Mouse (Mus musculus) hindbrain, postnatal 0 days (tissue): ENCODE measurements at regions not wholly inside any gene's neighbourhood (a gene's known extent, or its start where the extent isn't known, plus 50 kb on each side); places are given as distances from the start of the nearest gene placed in this dataset.

ENCODE experiments used
- ATAC-seq: fragments of 200-750 bp; cut with Nextera tagmentation; 2 replicates; pipeline ENCODE4 v1.8.0; 2017; ENCODE audit warnings: mild to moderate bottlenecking, moderate TSS enrichment, moderate library complexity
- DNase-seq: peaks from one replicate; pipeline ENCODE4 v3.0.0-alpha.2; 2015; ENCODE audit warnings: low spot score
- H3K27ac ChIP-seq: fragments of 300-500 bp; sonication (generic); 2 replicates; pipeline ENCODE4 v1.5.1; 2014; ENCODE audit warnings: mild to moderate bottlenecking
- H3K27me3 ChIP-seq: fragments of 300-500 bp; sonication (generic); 2 replicates; pipeline ENCODE4 v1.6.1; 2014; ENCODE audit warnings: low read length, mixed read lengths; ENCODE audit not compliant: insufficient read depth
- H3K36me3 ChIP-seq: fragments of 300-500 bp; sonication (generic); 2 replicates; pipeline ENCODE4 v1.6.1; 2014; ENCODE audit warnings: low read length, mixed read lengths; ENCODE audit not compliant: insufficient read depth
- H3K4me1 ChIP-seq: fragments of 300-500 bp; sonication (generic); 2 replicates; pipeline ENCODE4 v1.6.1; 2014; ENCODE audit warnings: antibody characterized with exemption, low read length, mixed read lengths; ENCODE audit not compliant: insufficient read depth
- H3K4me2 ChIP-seq: fragments of 300-500 bp; sonication (generic); 2 replicates; pipeline ENCODE4 v1.6.1; 2014; ENCODE audit warnings: low read depth, mild to moderate bottlenecking, low read length, moderate library complexity, mixed read lengths
- H3K4me3 ChIP-seq: fragments of 300-500 bp; sonication (generic); 2 replicates; pipeline ENCODE4 v1.5.1; 2014; ENCODE audit warnings: low read length
- H3K9ac ChIP-seq: fragments of 300-500 bp; sonication (generic); replicated peaks from 2 replicates; pipeline ENCODE4 v1.6.1; 2014; ENCODE audit warnings: mild to moderate bottlenecking, low read length, moderate library complexity, mixed read lengths
- H3K9me3 ChIP-seq: fragments of 300-500 bp; sonication (generic); 2 replicates; pipeline ENCODE4 v1.6.1; 2016; ENCODE audit warnings: low read length, mixed read lengths
- CTCF ChIP-seq: IDR thresholded peaks from 2 replicates; pipeline ENCODE4 v1.5.1; 2016; ENCODE audit warnings: antibody characterized with exemption, control low read depth, low read depth
- WGBS: fragments of 180-500 bp; shearing (Covaris S2); extraction: QIAGEN DNeasy Blood & Tissue Kit; methylation state at CpG from one replicate; pipeline ENCODE4 v1.1.7; 2014; 5-methylcytosine and 5-hydroxymethylcytosine counted together

- Histone ChIP-seq H3K9me3 (no peaks in the 10 kb centered on the region), H3K27ac (no peak overlapping the region), H3K36me3 (no peaks in the 10 kb centered on the region), H3K4me1 (no peaks in the 10 kb centered on the region), H3K9ac (no peak overlapping the region), H3K27me3 (no peaks in the 10 kb centered on the region), H3K4me2 (no peak overlapping the region), H3K4me3 (no peak overlapping the region)
- DNase-seq (no peak), ATAC-seq (no peak)
- WGBS = 63% methylated on average over 6 of the region's 6 CpGs
- TF ChIP-seq CTCF = no peak
Observed at GRCm38 (mm10) chr14:36756056-36756455, 212.5 kb downstream of the Ccser2 start.

- Histone ChIP-seq H3K9me3 (no peaks in the 10 kb centered on the region), H3K4me2 (no peak overlapping the region), H3K9ac (no peak overlapping the region), H3K27me3 (no peaks in the 10 kb centered on the region), H3K4me1 (no peaks in the 10 kb centered on the region), H3K27ac (no peak overlapping the region), H3K4me3 (no peak overlapping the region), H3K36me3 (no peaks in the 10 kb centered on the region)
- no peak for ATAC-seq
- WGBS = 70% methylated on average over 6 of the region's 6 CpGs
- no peak for TF ChIP-seq CTCF
- peak; percentile 18 for DNase-seq
Observed at GRCm38 (mm10) chr14:36748130-36748883, 220.3 kb downstream of the Ccser2 start.

- no peak for TF ChIP-seq CTCF
Observed at GRCm38 (mm10) chr14:36731095-36731494, 237.5 kb downstream of the Ccser2 start.

GRCm38 (mm10) chr14:36726092-36726491 is 242.5 kb downstream of the Ccser2 start:
- Histone ChIP-seq H3K4me2 (no peak overlapping the region), H3K36me3 (no peaks in the 10 kb centered on the region), H3K9me3 (no peaks in the 10 kb centered on the region), H3K4me1 (no peaks in the 10 kb centered on the region), H3K4me3 (no peak overlapping the region), H3K27ac (no peak overlapping the region), H3K9ac (no peak overlapping the region), H3K27me3 (no peaks in the 10 kb centered on the region)
- 79% methylated on average over 6 of the region's 6 CpGs for WGBS
- no peak for DNase-seq
- TF ChIP-seq CTCF = no peak
- ATAC-seq = no peak

More at GRCm38 (mm10) chr14:36731095-36731494, 237.5 kb downstream of the Ccser2 start:
- 74% methylated on average over 8 of the region's 8 CpGs for WGBS
- H3K9ac ChIP-seq = no peak overlapping the region
- H3K36me3 ChIP-seq = no peaks in the 10 kb centered on the region
- ATAC-seq (no peak), DNase-seq (no peak)
- no peaks in the 10 kb centered on the region for H3K9me3 ChIP-seq
- no peak overlapping the region for H3K4me2 ChIP-seq
- no peaks in the 10 kb centered on the region for H3K27me3 ChIP-seq
- H3K27ac ChIP-seq = no peak overlapping the region
- no peak overlapping the region for H3K4me3 ChIP-seq
- no peaks in the 10 kb centered on the region for H3K4me1 ChIP-seq

- H3K27me3 ChIP-seq = no peaks in the 10 kb centered on the region
- no peak for ATAC-seq
- H3K4me3 ChIP-seq = no peak overlapping the region
- TF ChIP-seq CTCF = no peak
- no peak overlapping the region for H3K27ac ChIP-seq
- H3K9ac ChIP-seq = no peak overlapping the region
- no peak overlapping the region for H3K4me2 ChIP-seq
- no peaks in the 10 kb centered on the region for H3K36me3 ChIP-seq
- no peaks in the 10 kb centered on the region for H3K4me1 ChIP-seq
- no peak for DNase-seq
- 74% methylated on average over 2 of the region's 2 CpGs for WGBS
- H3K9me3 ChIP-seq = no peaks in the 10 kb centered on the region
Observed at GRCm38 (mm10) chr14:36715684-36716083, 252.9 kb downstream of the Ccser2 start.

GRCm38 (mm10) chr14:36696993-36697392 is 271.6 kb downstream of the Ccser2 start:
- H3K27me3 ChIP-seq = no peaks in the 10 kb centered on the region
- H3K36me3 ChIP-seq = no peaks in the 10 kb centered on the region
- H3K4me2 ChIP-seq = no peak overlapping the region
- ATAC-seq (no peak), DNase-seq (no peak)
- no peak overlapping the region for H3K4me3 ChIP-seq
- H3K9me3 ChIP-seq = no peaks in the 10 kb centered on the region
- TF ChIP-seq CTCF = no peak
- no peak overlapping the region for H3K9ac ChIP-seq
- H3K27ac ChIP-seq = no peak overlapping the region
- no peaks in the 10 kb centered on the region for H3K4me1 ChIP-seq
- WGBS = 89% methylated on average over 4 of the region's 4 CpGs

GRCm38 (mm10) chr14:36691958-36692357 is 276.6 kb downstream of the Ccser2 start:
- Histone ChIP-seq H3K27me3 (no peaks in the 10 kb centered on the region), H3K4me3 (no peak overlapping the region), H3K4me1 (no peaks in the 10 kb centered on the region), H3K9ac (no peak overlapping the region), H3K27ac (no peak overlapping the region), H3K9me3 (no peaks in the 10 kb centered on the region), H3K4me2 (no peak overlapping the region), H3K36me3 (no peaks in the 10 kb centered on the region)
- ATAC-seq (no peak), DNase-seq (no peak)
- no peak for TF ChIP-seq CTCF
